Mouse (Mus musculus): ENCODE data around the gene Exph5.

Exph5 gene

DNA sequence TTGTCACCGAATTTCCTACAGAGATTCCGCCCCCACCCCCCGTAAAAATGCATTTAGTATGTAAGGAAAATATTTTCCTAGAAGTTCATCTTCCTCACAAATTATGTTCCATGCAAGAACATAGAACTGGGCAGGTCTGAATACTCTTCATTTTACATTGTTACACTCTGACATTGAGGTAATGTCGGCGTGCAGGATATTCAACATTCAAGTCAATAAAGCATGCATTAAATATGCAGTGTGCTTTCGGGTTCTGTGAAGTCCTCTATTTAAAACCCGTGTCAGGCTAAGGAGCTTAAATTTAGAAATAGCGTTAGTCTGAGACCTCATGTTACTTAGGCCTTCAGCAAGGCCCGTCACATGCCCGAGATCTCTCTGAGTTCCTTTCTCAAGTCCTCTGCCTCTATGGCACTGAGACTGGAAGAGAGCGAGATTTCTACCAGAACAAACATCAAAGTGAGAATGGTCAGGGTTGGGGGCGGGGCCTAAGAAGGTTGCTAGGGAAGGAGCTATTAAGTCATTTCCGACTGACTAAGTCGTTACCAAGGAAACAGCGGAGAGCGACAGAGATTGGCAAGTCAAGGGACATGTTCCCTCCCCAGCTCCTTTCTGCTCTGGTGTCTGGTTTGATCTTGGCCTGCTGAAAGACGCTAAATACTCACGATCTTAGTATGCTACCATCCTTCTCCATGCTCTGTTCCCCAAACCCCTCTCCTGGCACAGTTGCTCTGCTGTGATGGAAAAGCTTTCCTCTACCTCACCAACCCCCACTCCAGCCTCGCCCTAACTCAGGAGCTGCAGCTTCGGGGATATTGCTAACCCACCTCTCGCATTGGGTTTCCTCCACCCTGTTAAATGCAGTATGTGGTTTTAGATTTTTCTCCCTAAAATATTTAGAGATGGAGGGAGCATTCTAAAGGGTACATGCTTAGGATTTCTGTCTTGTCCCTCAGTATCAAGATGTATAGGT, 103.6 kb downstream of the Exph5 start:
- DNase-seq (ENCODE audit: low spot score) = no peak

DNA sequence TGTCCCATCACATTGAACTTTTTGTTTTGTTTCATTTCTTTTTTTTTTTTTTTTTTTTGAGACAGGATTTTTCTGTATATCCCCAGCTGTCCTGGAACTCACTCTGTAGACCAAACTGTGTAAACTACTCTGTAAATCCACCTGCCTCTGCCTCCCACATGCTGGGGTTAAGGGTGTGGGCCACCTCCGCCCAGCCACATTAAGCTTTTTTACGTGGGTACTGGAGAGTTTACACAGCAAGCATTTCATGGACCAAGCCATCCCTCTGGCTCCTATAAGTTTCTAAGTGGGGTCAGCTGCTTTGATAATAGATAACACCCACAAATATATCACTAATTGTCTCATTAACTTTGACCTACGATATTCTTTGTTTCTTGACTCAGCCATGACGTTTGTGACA, 107.1 kb downstream of the Exph5 start:
- DNase-seq (ENCODE audit: low spot score) = no peak

DNA sequence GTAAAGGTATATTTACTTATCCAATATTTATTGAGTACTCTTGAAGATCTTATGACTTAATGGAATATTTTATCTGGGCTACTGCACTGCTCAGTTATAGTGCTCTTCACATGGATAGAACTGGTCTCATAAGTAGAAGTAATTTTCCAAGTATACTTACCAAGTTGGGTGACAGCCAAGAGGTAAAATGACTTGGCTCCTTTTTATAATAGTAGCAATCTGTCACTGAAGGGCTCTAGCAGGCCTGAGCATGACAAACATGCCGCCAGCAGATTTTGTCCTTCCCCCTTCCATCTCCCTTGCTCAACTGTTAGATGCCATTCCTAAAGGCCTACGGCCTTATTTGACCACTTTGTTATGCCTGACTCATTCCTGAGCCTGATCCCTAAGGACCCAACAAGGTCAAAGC, 107.5 kb downstream of the Exph5 start:
- no peak for DNase-seq (ENCODE audit: low spot score)

- no peak for DNase-seq (ENCODE audit: low spot score)
Observed at GRCm38 (mm10) chr9:53409427-53409826, 108.0 kb downstream of the Exph5 start.

GRCm38 (mm10) chr9:53422133-53422896, 120.8 kb downstream of the Exph5 start:
- DNase-seq (ENCODE audit: low spot score) = no peak

GRCm38 (mm10) chr9:53426726-53427125, 125.3 kb downstream of the Exph5 start:
- DNase-seq (ENCODE audit: low spot score) = no peak

Data from urinary bladder, postnatal 10 days (tissue).